Mouse (Mus musculus) liver, embryonic 12.5 days (tissue): Measurements from ENCODE around the gene Cnga1. TPM values are rescaled to one million over a fixed set of nuclear protein-coding genes. Genes with fewer than 3 reads are reported as not detected.

Experiments used
- ATAC-seq: fragments of 200-750 bp; cut with Nextera tagmentation; 2 replicates; pipeline ENCODE4 v1.8.0; 2017; ENCODE audit warnings: moderate number of reproducible peaks, mild to moderate bottlenecking, moderate library complexity
- H3K27ac ChIP-seq: fragments of 300-500 bp; sonication (generic); 2 replicates; pipeline ENCODE4 v1.5.1; 2016; ENCODE audit warnings: mild to moderate bottlenecking
- H3K27me3 ChIP-seq: fragments of 300-500 bp; sonication (generic); replicated peaks from 2 replicates; pipeline ENCODE4 v1.6.1; 2016; ENCODE audit warnings: mild to moderate bottlenecking, moderate library complexity
- H3K36me3 ChIP-seq: fragments of 300-500 bp; sonication (generic); 2 replicates; pipeline ENCODE4 v1.6.1; 2016; ENCODE audit warnings: mild to moderate bottlenecking, moderate library complexity
- H3K4me1 ChIP-seq: fragments of 300-500 bp; sonication (generic); 2 replicates; pipeline ENCODE4 v1.6.1; 2016
- H3K4me2 ChIP-seq: fragments of 300-500 bp; sonication (generic); 2 replicates; pipeline ENCODE4 v1.6.1; 2016; ENCODE audit warnings: mild to moderate bottlenecking, moderate library complexity
- H3K4me3 ChIP-seq: fragments of 300-500 bp; sonication (generic); 2 replicates; pipeline ENCODE4 v1.5.1; 2016; ENCODE audit warnings: mild to moderate bottlenecking, moderate library complexity
- H3K9ac ChIP-seq: fragments of 300-500 bp; sonication (generic); 2 replicates; pipeline ENCODE4 v1.6.1; 2016; ENCODE audit warnings: mild to moderate bottlenecking, moderate library complexity
- H3K9me3 ChIP-seq: fragments of 300-500 bp; sonication (generic); replicated peaks from 2 replicates; pipeline ENCODE4 v1.6.1; 2016; ENCODE audit warnings: mild to moderate bottlenecking, moderate library complexity
- WGBS: fragments of 180-500 bp; shearing (Covaris S2); methylation state at CpG from one replicate; pipeline ENCODE4 v1.1.7; 2016; ENCODE audit not compliant: insufficient replicate concordance; 5-methylcytosine and 5-hydroxymethylcytosine counted together
- polyA plus RNA-seq: library from polyadenylated mRNA; unstranded; fragments of >200 nt; fragmentation: Nextera tagmentation; extraction: Ambion mirVana; gene quantifications from 2 replicates; pipeline ENCODE4 v1.2.1, GENCODE M21; 2016

Cnga1 gene
- polyA plus RNA-seq = not detected in 2 replicates

- no peak within 1 kb of the TSS for H3K4me2 ChIP-seq
- peaks cover 53% of the 10 kb centered on the region for H3K27me3 ChIP-seq
- 75% methylated on average over 1 of the region's 1 CpGs for WGBS
- no peak within 1 kb of the TSS for H3K27ac ChIP-seq
- no peak within 1 kb of the TSS for H3K4me3 ChIP-seq
- H3K36me3 ChIP-seq = no peaks in the 10 kb centered on the region
- no peak for ATAC-seq
- H3K9ac ChIP-seq = no peak within 1 kb of the TSS
- no peaks in the 10 kb centered on the region for H3K9me3 ChIP-seq
- H3K4me1 ChIP-seq = peaks cover 14% of the 10 kb centered on the region
These were observed at the start of gene Cnga1 for GRCm38 (mm10) chr5:72644175-72644574. Gene Cnga1, minus strand, starts transcription at chr5:72644275.

DNA sequence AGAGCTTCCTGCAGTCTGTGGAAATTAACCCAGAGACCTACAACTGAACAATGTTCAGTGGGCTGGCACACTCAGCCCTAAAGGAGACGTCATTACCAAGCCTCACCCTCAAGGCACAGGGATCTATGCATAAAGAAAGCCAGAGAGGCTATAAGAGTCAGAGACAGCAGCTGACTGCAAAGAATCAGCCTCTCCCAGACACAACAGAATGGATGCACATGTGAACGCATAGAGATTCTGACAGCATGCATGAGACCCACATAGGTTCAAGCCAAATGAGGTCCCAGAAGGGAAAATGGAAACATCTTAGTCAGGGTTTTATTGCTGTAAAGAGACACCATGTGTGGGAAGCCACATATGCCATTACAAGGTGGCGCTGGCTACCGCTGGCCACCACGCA lies 46.4 kb upstream of the Cnga1 start:
- H3K36me3 ChIP-seq = no peaks in the 10 kb centered on the region
- H3K27ac ChIP-seq = no peak overlapping the region
- 84% methylated on average over 5 of the region's 5 CpGs for WGBS
- no peak overlapping the region for H3K9ac ChIP-seq
- H3K9me3 ChIP-seq = no peaks in the 10 kb centered on the region
- no peak for ATAC-seq
- H3K4me2 ChIP-seq = no peak overlapping the region
- no peaks in the 10 kb centered on the region for H3K27me3 ChIP-seq
- H3K4me1 ChIP-seq = no peaks in the 10 kb centered on the region
- no peak overlapping the region for H3K4me3 ChIP-seq

DNA sequence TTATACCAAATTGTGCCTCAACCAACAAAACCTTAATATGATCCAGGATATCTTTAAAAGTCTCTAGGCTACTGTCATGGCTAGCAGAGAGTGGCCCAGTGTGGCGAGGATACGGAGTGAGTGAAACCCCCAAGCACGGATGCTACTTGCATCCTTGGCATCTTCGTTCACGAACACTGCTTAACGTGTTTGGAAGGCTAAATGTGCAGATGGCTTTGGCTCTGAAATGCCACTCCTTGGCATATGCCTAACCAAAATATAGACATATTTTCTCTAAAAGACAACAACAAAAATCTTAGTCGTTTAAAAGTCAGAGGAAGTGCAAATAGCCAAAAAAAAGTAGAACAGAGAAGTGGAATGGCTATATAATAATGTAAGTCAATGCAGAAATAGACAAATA lies 45.5 kb upstream of the Cnga1 start:
- no peak for ATAC-seq
- Histone ChIP-seq H3K4me1 (no peaks in the 10 kb centered on the region), H3K27ac (no peak overlapping the region), H3K27me3 (no peaks in the 10 kb centered on the region), H3K9me3 (no peaks in the 10 kb centered on the region), H3K36me3 (no peaks in the 10 kb centered on the region), H3K9ac (no peak overlapping the region), H3K4me2 (no peak overlapping the region), H3K4me3 (no peak overlapping the region)
- WGBS = 77% methylated on average over 7 of the region's 7 CpGs

GRCm38 (mm10) chr5:72681451-72681850 lies 37.4 kb upstream of the Cnga1 start:
- no peaks in the 10 kb centered on the region for H3K27me3 ChIP-seq
- no peak overlapping the region for H3K4me3 ChIP-seq
- H3K27ac ChIP-seq = no peak overlapping the region
- no peaks in the 10 kb centered on the region for H3K9me3 ChIP-seq
- H3K4me1 ChIP-seq = no peaks in the 10 kb centered on the region
- WGBS = 67% methylated on average over 6 of the region's 6 CpGs
- H3K4me2 ChIP-seq = no peak overlapping the region
- no peak for ATAC-seq
- no peaks in the 10 kb centered on the region for H3K36me3 ChIP-seq
- no peak overlapping the region for H3K9ac ChIP-seq

GRCm38 (mm10) chr5:72674994-72675542 lies 31.0 kb upstream of the Cnga1 start:
- Histone ChIP-seq H3K4me2 (no peak overlapping the region), H3K4me3 (no peak overlapping the region), H3K27ac (no peak overlapping the region), H3K27me3 (no peaks in the 10 kb centered on the region), H3K4me1 (no peaks in the 10 kb centered on the region), H3K9me3 (no peaks in the 10 kb centered on the region), H3K36me3 (no peaks in the 10 kb centered on the region), H3K9ac (no peak overlapping the region)
- no peak for ATAC-seq
- WGBS = 74% methylated on average over 9 of the region's 9 CpGs

- no peaks in the 10 kb centered on the region for H3K4me1 ChIP-seq
- H3K4me3 ChIP-seq = no peak overlapping the region
- no peak overlapping the region for H3K9ac ChIP-seq
- no peak overlapping the region for H3K4me2 ChIP-seq
- H3K9me3 ChIP-seq = no peaks in the 10 kb centered on the region
- H3K27ac ChIP-seq = no peak overlapping the region
- WGBS = 63% methylated on average over 8 of the region's 8 CpGs
- no peaks in the 10 kb centered on the region for H3K27me3 ChIP-seq
- no peak for ATAC-seq
- H3K36me3 ChIP-seq = no peaks in the 10 kb centered on the region
These were observed 27.1 kb upstream of the Cnga1 start for GRCm38 (mm10) chr5:72671017-72671699.

DNA sequence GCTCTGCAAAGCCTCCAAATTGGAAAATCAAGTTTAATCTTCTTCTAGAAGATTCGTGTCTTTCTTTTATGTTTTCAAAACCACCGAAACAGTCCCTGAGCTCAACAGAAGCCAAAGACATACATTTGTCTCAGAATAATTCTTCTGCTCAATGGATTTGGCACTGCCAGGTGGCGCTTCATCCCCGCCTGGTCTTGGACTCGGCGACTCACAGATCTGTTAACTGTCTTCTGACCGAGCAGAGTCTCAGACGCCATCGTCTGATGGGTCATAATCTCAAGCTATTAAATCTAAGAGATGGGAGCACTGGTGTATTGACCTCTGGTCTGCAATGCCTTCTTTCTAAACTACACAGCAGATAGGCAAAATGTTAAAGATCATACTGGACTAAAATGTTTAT lies 24.3 kb upstream of the Cnga1 start:
- WGBS = 73% methylated on average over 9 of the region's 9 CpGs
- H3K36me3 ChIP-seq = no peaks in the 10 kb centered on the region

DNA sequence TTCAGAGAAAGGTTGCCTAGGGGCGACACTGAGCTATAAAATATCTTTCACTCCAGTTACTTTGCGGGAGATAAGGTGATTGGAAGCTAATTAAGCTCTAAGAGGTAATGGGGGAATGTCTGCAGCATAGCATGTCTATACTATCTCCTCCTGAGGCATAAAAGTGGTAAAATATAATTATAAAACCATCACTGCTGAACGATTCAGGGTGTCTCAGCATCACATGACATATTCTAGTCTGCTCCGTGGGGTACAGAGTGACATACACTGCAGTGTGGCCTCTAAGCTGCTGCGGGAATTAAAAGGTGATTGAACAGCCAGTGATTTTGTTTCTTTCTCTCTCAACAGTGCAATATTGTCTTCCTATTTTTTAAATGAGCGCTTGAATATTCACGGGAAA lies 22.4 kb upstream of the Cnga1 start:
- Histone ChIP-seq H3K27ac (no peak overlapping the region), H3K9ac (no peak overlapping the region), H3K4me1 (peaks cover 3% of the 10 kb centered on the region; the same call in 1 of the 2 replicates), H3K36me3 (no peaks in the 10 kb centered on the region), H3K4me2 (no peak overlapping the region), H3K4me3 (no peak overlapping the region), H3K27me3 (0 out of 2 replicates have a peak, but pooled peaks cover 4% of the 10 kb centered on the region), H3K9me3 (no peaks in the 10 kb centered on the region)
- WGBS = 64% methylated on average over 7 of the region's 7 CpGs
- no peak for ATAC-seq

More for the DNA sequence above, 24.3 kb upstream of the Cnga1 start:
- Histone ChIP-seq H3K4me3 (no peak overlapping the region), H3K4me1 (no peaks in the 10 kb centered on the region), H3K27ac (no peak overlapping the region), H3K9ac (no peak overlapping the region), H3K27me3 (no peaks in the 10 kb centered on the region), H3K9me3 (no peaks in the 10 kb centered on the region), H3K4me2 (no peak overlapping the region)
- no peak for ATAC-seq

DNA sequence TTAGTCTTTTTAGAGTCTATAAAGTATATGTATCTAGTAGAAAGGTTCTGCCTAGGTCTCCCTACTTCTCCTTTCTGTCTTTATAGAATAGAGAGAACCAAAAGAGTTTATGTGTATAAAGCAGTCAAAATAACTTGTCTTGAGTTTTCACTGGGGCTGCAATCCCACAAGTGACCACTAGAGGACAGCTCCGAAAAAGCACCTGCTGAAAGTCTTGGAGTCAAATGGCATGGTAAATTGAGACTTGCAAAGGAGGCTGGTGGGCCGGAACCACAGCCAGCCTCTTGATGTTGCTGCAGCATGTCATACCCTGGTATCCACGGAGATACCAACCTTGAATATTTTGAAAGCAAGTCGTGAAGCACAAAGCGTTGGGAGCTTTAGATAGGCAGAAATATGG lies 21.2 kb upstream of the Cnga1 start:
- H3K27ac ChIP-seq = no peak overlapping the region
- ATAC-seq = no peak
- WGBS = 20% methylated on average over 5 of the region's 5 CpGs

GRCm38 (mm10) chr5:72664854-72665253 lies 20.8 kb upstream of the Cnga1 start:
- no peak overlapping the region for H3K27ac ChIP-seq
- no peak overlapping the region for H3K4me3 ChIP-seq
- WGBS = 31% methylated on average over 3 of the region's 3 CpGs
- H3K27me3 ChIP-seq = 0 out of 2 replicates have a peak, but pooled peaks cover 4% of the 10 kb centered on the region
- H3K4me1 ChIP-seq = peaks cover 15% of the 10 kb centered on the region
- no peaks in the 10 kb centered on the region for H3K36me3 ChIP-seq
- no peaks in the 10 kb centered on the region for H3K9me3 ChIP-seq
- H3K9ac ChIP-seq = no peak overlapping the region
- ATAC-seq = peak; percentile 24; the same call in 1 of the 2 replicates
- no peak overlapping the region for H3K4me2 ChIP-seq

More for the DNA sequence above, 21.2 kb upstream of the Cnga1 start:
- H3K36me3 ChIP-seq = no peaks in the 10 kb centered on the region
- 0 out of 2 replicates have a peak, but pooled peaks cover 4% of the 10 kb centered on the region for H3K27me3 ChIP-seq
- H3K9me3 ChIP-seq = no peaks in the 10 kb centered on the region
- no peak overlapping the region for H3K4me3 ChIP-seq
- no peak overlapping the region for H3K9ac ChIP-seq
- no peak overlapping the region for H3K4me2 ChIP-seq
- peaks cover 14% of the 10 kb centered on the region for H3K4me1 ChIP-seq

GRCm38 (mm10) chr5:72664126-72664525 lies 20.1 kb upstream of the Cnga1 start:
- Histone ChIP-seq H3K4me3 (no peak overlapping the region), H3K36me3 (no peaks in the 10 kb centered on the region), H3K9ac (no peak overlapping the region), H3K4me1 (peaks cover 15% of the 10 kb centered on the region), H3K27me3 (0 out of 2 replicates have a peak, but pooled peaks cover 4% of the 10 kb centered on the region), H3K27ac (no peak overlapping the region), H3K9me3 (no peaks in the 10 kb centered on the region), H3K4me2 (no peak overlapping the region)
- ATAC-seq = no peak
- WGBS = 81% methylated on average over 5 of the region's 5 CpGs

GRCm38 (mm10) chr5:72661051-72661781 lies 17.1 kb upstream of the Cnga1 start:
- H3K4me1 ChIP-seq = peaks cover 15% of the 10 kb centered on the region
- 0 out of 2 replicates have a peak overlapping the region, but pooled peaks have one; percentile 17 for H3K4me2 ChIP-seq
- 0 out of 2 replicates have a peak, but pooled peaks cover 4% of the 10 kb centered on the region for H3K27me3 ChIP-seq
- H3K36me3 ChIP-seq = no peaks in the 10 kb centered on the region
- H3K9me3 ChIP-seq = no peaks in the 10 kb centered on the region
- H3K27ac ChIP-seq = no peak overlapping the region
- 56% methylated on average over 6 of the region's 6 CpGs for WGBS
- H3K4me3 ChIP-seq = no peak overlapping the region
- no peak for ATAC-seq
- no peak overlapping the region for H3K9ac ChIP-seq
